Mouse (Mus musculus): Measurements from ENCODE around the gene H2afv. TPM values are rescaled to one million over a fixed set of nuclear protein-coding genes. Genes with fewer than 3 reads are reported as not detected.
"Not testable (repeated sequence)": the region's sequence is repeated elsewhere in the genome, so short reads cannot be mapped to it uniquely, and the experiment has no call there.

H2afv gene
- polyA plus RNA-seq, 1 experiment = 32.7 TPM

DNA sequence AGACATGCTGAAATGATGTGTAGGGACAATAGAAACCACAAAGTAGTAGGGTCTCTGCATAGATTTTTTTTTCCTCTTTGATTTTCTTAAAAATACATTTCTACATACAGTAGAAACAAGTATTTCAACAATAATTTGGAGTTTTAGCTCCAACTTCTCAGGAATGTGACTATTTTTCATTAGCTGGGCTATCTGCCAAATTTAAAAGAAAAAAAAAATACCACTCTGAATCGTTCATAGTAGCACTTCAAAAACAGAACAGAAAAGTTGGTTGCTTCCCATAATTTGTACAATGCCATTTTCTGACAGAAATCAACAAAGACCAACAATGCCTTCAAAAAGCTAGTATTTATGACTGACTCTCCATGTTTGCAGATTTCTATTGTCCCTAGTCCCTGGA, 27.2 kb upstream of the H2afv start:
- peaks cover 45% of the 10 kb centered on the region for H3K4me1 ChIP-seq
- H3K9me3 ChIP-seq = no peaks in the 10 kb centered on the region
- H3K4me3 ChIP-seq (replicated peaks) = peak overlapping the region; percentile 99
- H3K36me3 ChIP-seq (replicated peaks; ENCODE audit: low read length) = peaks cover 50% of the 10 kb centered on the region
- TF ChIP-seq FLI1 (IDR thresholded peaks at IDR 0.05; ENCODE audit: low read length) (no peak), GATA1 (IDR thresholded peaks at IDR 0.05; ENCODE audit: borderline replicate concordance, low read length) (no peak)
- no peaks in the 10 kb centered on the region for H3K27me3 ChIP-seq (replicated peaks)

DNA sequence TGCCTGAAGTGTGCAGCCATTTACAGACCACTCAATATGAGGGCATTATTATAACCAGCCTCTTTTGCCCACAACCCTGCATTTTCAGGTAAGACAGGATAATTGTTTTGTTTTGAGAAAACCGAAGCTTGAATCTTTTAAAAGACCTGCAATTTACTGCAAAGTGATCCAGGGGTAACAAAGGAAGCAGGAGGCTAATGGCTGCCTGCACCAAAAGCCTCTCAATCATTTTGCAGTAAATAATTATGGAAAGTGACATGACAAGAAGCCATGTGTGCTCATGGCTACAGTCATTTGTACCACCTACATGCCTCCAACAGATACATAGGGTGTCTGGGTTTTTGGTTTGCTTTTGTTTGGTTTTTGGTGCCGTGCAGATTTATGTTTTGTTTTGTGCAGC, 26.8 kb upstream of the H2afv start:
- H3K36me3 ChIP-seq (replicated peaks; ENCODE audit: low read length) = peaks cover 54% of the 10 kb centered on the region
- H3K9me3 ChIP-seq = no peaks in the 10 kb centered on the region
- peaks cover 47% of the 10 kb centered on the region for H3K4me1 ChIP-seq
- TF ChIP-seq GATA1 (IDR thresholded peaks at IDR 0.05; ENCODE audit: borderline replicate concordance, low read length) (no peak), FLI1 (IDR thresholded peaks at IDR 0.05; ENCODE audit: low read length) (no peak)
- H3K27me3 ChIP-seq (replicated peaks) = no peaks in the 10 kb centered on the region
- peak overlapping the region; percentile 99 for H3K4me3 ChIP-seq (replicated peaks)

DNA sequence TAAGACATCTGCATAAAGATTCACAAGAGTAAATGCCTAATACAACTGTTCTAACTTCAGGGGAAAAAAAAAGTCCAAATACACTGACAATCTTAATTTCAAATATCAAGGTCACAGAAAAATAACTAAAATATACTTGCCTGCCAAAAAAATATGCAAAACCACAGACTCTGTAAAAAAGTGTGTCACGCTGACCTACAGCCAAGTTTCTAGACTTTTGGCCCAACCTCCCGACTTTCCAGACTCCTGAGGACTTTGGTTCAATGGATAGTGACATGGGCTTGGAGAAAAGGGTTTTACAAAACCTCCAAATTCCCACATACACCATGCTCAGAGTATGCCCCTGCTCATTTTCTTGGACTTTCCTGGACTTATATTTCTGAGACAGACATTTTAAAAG, 24.3 kb upstream of the H2afv start:
- TF ChIP-seq FLI1 (IDR thresholded peaks at IDR 0.05; ENCODE audit: low read length) (no peak), GATA1 (IDR thresholded peaks at IDR 0.05; ENCODE audit: borderline replicate concordance, low read length) (no peak)
- Histone ChIP-seq H3K9me3 (no peaks in the 10 kb centered on the region), H3K27me3 (replicated peaks) (no peaks in the 10 kb centered on the region), H3K4me1 (peaks cover 51% of the 10 kb centered on the region), H3K36me3 (replicated peaks; ENCODE audit: low read length) (peaks cover 52% of the 10 kb centered on the region), H3K4me3 (replicated peaks) (no peak overlapping the region)

DNA sequence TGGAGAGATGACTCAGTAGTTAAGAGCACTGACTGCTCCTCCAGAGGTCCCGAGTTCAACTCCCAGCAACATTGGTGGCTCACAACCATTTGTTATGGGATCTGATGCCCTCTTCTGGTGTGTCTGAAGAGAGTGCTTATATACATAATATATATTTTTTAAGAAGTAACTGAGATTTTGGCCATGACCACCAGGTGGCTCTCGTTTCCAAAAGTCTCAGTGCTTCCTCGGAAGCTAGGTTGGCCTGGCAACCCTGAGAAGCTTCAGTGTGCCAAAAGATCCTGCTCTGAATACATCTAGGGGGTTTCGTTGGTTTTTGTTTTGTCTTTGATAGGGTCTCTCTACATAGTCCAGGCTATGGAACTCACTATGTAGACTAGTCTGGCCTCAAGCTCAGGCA, 20.9 kb upstream of the H2afv start:
- Histone ChIP-seq H3K9me3 (no peaks in the 10 kb centered on the region), H3K27me3 (replicated peaks) (no peaks in the 10 kb centered on the region), H3K4me3 (replicated peaks) (no peak overlapping the region), H3K4me1 (peaks cover 34% of the 10 kb centered on the region), H3K36me3 (replicated peaks; ENCODE audit: low read length) (peaks cover 39% of the 10 kb centered on the region)
- TF ChIP-seq GATA1 (IDR thresholded peaks at IDR 0.05; ENCODE audit: borderline replicate concordance, low read length) (no peak), FLI1 (IDR thresholded peaks at IDR 0.05; ENCODE audit: low read length) (no peak)

DNA sequence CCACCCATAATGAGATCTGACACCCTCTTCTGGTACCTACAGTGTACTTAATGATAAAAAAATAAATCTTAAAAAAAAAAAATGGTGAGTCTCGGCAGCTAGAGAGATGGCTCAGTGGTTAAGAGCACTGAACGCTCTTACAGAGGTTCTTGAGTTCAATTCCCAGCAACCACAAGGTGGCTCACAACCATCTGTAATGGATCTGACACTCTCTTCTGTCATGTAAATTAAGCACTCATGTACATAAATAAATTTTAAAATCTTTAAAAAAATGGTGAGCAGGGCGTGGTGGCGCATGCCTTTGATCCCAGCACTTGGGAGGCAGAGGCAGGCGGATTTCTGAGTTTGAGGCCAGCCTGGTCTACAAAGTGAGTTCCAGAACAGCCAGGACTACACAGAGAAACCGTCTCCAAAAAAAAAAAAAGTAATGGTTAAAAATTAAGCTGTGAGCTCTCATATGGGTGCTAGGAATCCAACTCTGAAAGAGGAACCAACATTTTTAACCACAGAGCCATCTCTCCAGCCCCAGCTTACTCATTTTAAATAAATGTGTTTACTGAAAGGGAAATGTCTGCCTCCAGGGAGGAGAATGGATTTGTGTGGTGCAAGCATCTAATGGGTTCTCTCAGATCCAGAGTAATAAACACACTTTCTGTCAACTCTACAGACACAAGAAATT, 19.1 kb upstream of the H2afv start:
- Histone ChIP-seq H3K4me1 (peaks cover 20% of the 10 kb centered on the region; the same call in 1 of the 2 replicates), H3K9me3 (peaks cover 4% of the 10 kb centered on the region; the same call in 1 of the 2 replicates), H3K27me3 (replicated peaks) (no peaks in the 10 kb centered on the region), H3K36me3 (replicated peaks; ENCODE audit: low read length) (peaks cover 26% of the 10 kb centered on the region), H3K4me3 (replicated peaks) (no peak overlapping the region)
- TF ChIP-seq FLI1 (IDR thresholded peaks at IDR 0.05; ENCODE audit: low read length) (no peak), GATA1 (IDR thresholded peaks at IDR 0.05; ENCODE audit: borderline replicate concordance, low read length) (no peak)

DNA sequence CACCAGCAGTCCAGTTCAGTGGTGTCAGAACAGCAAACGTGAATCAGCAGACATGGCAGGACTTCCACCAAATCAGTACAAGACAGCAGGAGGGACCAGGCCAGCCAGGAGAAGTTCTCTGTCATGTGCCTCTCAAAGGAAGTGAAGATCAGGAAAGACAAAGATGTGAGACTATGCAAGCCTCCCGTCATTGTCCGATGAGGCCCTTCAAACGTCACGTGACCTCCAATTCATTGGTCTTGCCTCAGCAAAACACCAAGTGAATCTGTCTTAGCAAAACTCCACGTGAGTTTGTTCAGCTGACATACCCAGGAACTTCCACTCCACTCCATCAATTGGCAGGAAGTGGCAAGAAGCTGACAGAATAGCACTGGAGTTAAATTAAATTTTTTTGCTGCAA, 11.8 kb upstream of the H2afv start:
- Histone ChIP-seq H3K9me3 (peaks cover 7% of the 10 kb centered on the region; the same call in 1 of the 2 replicates), H3K36me3 (replicated peaks; ENCODE audit: low read length) (no peaks in the 10 kb centered on the region), H3K4me1 (peaks cover 16% of the 10 kb centered on the region), H3K27me3 (replicated peaks) (no peaks in the 10 kb centered on the region), H3K4me3 (replicated peaks) (no peak overlapping the region)
- TF ChIP-seq GATA1 (IDR thresholded peaks at IDR 0.05; ENCODE audit: borderline replicate concordance, low read length) = no peak

DNA sequence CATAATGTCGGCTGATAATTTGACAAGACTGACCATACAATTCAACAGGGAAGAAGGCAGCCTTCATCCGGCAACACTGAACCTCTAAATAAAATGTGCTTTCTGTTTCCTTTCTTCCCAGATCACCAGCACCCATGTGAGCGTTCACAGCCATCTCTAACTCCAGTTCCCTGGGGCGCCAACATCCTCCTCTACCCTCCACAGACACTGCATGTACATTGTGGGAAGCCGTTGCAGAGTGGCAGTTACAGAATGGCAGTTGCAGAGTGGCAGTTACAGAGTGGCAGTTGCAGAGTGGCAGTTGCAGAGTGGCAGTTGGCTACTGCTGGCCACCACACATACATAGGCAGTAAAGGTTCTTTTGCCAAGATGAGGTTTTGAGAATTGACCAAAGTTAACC, 3.9 kb upstream of the H2afv start:
- not testable (repeated sequence) for H3K36me3 ChIP-seq (replicated peaks; ENCODE audit: low read length); H3K4me3 ChIP-seq (replicated peaks); H3K9me3 ChIP-seq; H3K27me3 ChIP-seq (replicated peaks)
- peaks cover 14% of the 10 kb centered on the region for H3K4me1 ChIP-seq

DNA sequence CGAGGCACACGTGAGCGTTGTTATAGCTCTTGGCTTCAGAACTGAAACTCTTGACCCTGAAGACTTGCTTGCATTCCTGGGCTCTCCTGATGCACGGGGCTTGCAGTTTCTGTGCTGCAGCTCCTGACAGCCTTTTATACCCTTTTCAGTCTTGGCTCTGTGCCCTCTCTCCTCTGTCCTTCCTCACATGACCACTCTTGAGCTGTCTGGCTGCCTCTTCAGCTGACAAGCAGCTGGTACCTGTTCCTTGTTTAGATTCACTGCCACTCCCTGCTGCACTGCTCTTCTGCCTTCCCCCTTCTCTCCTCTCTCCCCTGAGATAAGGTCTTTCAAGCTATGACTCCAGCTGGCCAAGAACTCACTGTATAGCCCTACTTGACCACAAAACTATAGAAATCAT, 3.2 kb upstream of the H2afv start:
- no peak for TF ChIP-seq FLI1 (IDR thresholded peaks at IDR 0.05; ENCODE audit: low read length)
- TF ChIP-seq GATA1 (IDR thresholded peaks at IDR 0.05; ENCODE audit: borderline replicate concordance, low read length) = no peak
- Histone ChIP-seq H3K4me3 (replicated peaks) (peak overlapping the region; percentile 42), H3K27me3 (replicated peaks) (no peaks in the 10 kb centered on the region), H3K36me3 (replicated peaks; ENCODE audit: low read length) (no peaks in the 10 kb centered on the region), H3K9me3 (no peaks in the 10 kb centered on the region), H3K4me1 (peaks cover 19% of the 10 kb centered on the region)

DNA sequence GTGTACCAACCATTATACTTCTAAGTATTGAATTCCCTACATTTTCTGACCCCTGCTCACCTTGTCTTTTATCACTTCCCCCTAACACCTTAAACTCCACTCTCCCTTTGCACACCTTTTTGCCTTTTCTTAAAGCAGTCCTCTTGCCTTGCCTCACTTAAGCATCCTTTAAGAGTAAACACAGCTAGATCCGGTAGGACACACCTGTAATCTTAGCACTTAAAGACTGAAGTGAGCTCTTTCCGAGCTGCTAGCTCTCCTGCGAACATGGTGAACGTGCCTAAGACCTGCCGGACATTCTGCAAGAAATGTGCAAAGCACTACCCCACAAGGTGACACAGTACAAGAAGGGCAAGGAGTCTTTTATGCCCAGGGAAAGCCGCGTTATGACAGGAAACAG, 1.7 kb upstream of the H2afv start:
- no peak for TF ChIP-seq FLI1 (IDR thresholded peaks at IDR 0.05; ENCODE audit: low read length)
- no peak for TF ChIP-seq GATA1 (IDR thresholded peaks at IDR 0.05; ENCODE audit: borderline replicate concordance, low read length)
- H3K36me3 ChIP-seq (replicated peaks; ENCODE audit: low read length) = no peaks in the 10 kb centered on the region

DNA sequence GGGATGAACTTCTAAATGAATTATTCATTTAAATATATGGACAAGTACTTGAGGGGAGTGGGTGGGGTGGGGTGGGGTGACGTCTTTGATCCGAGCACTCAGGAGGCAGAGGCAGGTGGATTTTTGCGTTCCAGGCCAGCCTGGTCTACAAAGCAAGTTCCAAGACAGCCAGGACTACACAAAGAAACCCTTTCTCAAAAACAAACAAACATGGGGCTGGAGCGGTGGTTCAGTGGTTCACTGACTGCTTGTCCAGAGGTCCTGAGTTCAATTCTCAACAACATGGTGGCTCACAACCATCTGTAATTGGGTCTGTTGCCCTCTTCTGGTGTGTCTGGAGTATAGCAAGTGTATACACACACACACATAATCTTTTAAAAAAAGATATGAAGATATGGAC, 1.2 kb upstream of the H2afv start:
- H3K36me3 ChIP-seq (replicated peaks; ENCODE audit: low read length) = no peaks in the 10 kb centered on the region
- H3K4me1 ChIP-seq = peaks cover 20% of the 10 kb centered on the region
- H3K4me3 ChIP-seq (replicated peaks) = no peak overlapping the region
- no peak for TF ChIP-seq FLI1 (IDR thresholded peaks at IDR 0.05; ENCODE audit: low read length)
- no peak for TF ChIP-seq GATA1 (IDR thresholded peaks at IDR 0.05; ENCODE audit: borderline replicate concordance, low read length)
- no peaks in the 10 kb centered on the region for H3K27me3 ChIP-seq (replicated peaks)
- no peaks in the 10 kb centered on the region for H3K9me3 ChIP-seq

More for the DNA sequence above, 1.7 kb upstream of the H2afv start:
- Histone ChIP-seq H3K27me3 (replicated peaks) (no peaks in the 10 kb centered on the region), H3K9me3 (no peaks in the 10 kb centered on the region), H3K4me1 (peaks cover 20% of the 10 kb centered on the region), H3K4me3 (replicated peaks) (no peak overlapping the region)

DNA sequence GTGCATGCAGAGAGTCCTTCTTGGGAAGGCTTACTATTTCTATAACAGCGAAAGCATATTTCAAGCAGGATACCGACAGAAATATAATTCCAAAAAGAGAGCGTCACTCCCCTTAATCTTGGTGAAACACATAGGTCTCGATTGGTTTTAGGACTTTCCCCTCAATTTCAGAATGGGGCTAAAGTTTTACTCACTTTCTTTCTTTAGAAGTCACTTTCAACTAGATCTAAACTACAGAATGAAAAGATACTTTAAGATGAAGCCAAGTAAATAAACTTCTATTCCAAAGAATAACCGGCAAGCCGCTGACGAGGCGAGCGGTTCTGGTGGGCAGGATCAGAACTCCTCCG, 541 bp downstream of the H2afv start:
- Histone ChIP-seq H3K27me3 (replicated peaks) (no peaks in the 10 kb centered on the region), H3K9me3 (no peaks in the 10 kb centered on the region), H3K36me3 (replicated peaks; ENCODE audit: low read length) (peaks cover 2% of the 10 kb centered on the region), H3K4me1 (peaks cover 25% of the 10 kb centered on the region), H3K4me3 (replicated peaks) (peak overlapping the region; percentile 95)
- TF ChIP-seq FLI1 (IDR thresholded peaks at IDR 0.05; ENCODE audit: low read length) (no peak), GATA1 (IDR thresholded peaks at IDR 0.05; ENCODE audit: borderline replicate concordance, low read length) (no peak)

All from megakaryocyte, embryonic 14.5 days (primary cell).